Mouse (Mus musculus): ENCODE measurements around the gene Rasgef1b. TPM values are rescaled to one million over a fixed set of nuclear protein-coding genes. Genes with fewer than 3 reads are reported as not detected.

Rasgef1b gene
- total RNA-seq, 2 experiments from 2014 or later = 43.0 to 47.7 TPM

DNA sequence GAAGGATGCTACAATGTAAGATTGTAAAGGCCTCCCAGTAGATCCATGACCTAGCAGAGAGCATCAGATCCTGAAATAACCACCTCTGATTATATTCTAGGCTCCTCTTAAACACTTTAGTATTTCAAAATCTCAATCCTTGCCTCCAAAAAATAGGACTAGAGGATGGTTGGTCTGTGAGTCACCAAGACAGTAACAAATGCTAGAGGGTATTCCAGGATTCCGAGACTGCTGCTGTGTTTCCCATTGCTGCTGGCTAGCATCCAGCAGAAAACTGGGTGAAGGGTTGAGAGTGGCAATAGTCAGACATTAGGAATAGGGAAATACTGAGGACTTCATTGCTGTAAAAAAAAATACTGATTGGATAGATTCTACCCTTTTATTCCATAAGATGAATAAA is 457.3 kb downstream of the Rasgef1b start:
- DNase-seq = no peak
- intact Hi-C loops (cut with DNase I) = no loop called here

- no peak for DNase-seq
- intact Hi-C loops (cut with DNase I) = no loop called here
Observed at GRCm38 (mm10) chr5:99269131-99269530, 459.7 kb downstream of the Rasgef1b start.

- intact Hi-C loops (cut with DNase I) = no loop called here
Observed at GRCm38 (mm10) chr5:99267338-99267737, 461.5 kb downstream of the Rasgef1b start.

GRCm38 (mm10) chr5:99266301-99266700 is 462.6 kb downstream of the Rasgef1b start:
- intact Hi-C loops (cut with DNase I) = no loop called here
- DNase-seq = no peak

More at GRCm38 (mm10) chr5:99267338-99267737, 461.5 kb downstream of the Rasgef1b start:
- DNase-seq = no peak

DNA sequence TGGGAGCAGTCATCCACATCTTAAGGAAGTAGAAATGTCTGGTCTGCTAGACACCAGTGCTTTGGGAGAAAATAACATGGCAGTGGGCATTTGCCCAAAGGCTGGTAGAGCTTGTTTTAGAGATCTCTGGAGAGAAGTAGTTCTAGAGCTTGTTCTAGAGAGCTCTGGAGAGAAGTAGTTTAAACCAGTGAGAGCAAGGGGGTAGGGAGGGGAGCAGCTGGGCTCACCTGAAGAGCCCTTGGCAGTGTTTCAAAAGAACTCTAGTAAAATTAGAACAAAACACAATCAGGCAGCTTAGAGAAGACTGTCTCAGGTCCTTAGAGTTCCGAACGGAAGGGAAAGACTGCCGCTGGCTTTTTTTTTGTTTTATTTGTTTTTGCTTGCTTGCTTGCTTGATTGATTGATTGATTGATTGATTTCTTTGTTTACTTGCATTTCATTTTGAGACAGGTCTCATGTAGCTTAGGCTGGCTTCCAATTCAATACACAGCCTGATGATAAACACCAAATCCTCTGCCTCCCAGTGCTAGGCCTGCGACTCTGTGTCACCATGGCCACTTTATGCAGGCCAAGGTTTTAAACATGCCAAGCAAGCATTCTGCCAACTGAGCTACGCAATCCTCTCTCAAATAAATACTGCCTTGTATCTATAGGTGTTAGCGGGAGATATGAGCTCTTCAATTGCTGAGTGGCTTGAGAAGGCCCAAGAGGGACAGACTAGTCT is 466.5 kb downstream of the Rasgef1b start:
- DNase-seq = no peak
- intact Hi-C loops (cut with DNase I) = no loop called here

DNA sequence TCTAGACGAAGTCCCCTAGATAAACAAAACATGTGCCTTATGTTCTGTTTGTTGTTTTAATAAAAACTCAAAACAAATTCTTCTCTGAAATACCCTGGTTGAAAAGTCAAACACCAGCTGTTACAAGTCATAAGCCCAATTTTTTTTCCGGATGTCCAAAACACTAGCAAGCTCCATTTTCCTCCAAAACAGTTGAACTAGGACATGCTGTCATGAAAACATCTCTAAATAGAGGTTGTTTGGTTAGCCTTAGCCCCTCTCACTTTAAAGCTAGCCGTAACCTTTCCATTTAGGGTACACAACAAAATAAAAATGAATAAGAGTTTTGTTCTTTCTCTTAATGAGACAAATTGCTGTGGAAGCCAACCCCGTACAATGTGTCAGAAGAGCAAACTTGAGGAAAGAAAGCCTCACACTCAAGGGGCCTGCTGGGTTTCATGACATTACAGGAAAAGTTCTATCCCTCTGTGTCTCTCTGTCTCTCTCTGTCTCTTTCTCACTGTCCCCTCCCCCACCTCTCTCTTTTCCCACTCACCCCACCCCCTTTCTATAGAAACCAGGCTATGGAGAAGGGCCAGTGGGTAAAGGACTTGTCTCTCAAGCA is 467.6 kb downstream of the Rasgef1b start:
- no peak for DNase-seq
- intact Hi-C loops (cut with DNase I) = no loop called here

DNA sequence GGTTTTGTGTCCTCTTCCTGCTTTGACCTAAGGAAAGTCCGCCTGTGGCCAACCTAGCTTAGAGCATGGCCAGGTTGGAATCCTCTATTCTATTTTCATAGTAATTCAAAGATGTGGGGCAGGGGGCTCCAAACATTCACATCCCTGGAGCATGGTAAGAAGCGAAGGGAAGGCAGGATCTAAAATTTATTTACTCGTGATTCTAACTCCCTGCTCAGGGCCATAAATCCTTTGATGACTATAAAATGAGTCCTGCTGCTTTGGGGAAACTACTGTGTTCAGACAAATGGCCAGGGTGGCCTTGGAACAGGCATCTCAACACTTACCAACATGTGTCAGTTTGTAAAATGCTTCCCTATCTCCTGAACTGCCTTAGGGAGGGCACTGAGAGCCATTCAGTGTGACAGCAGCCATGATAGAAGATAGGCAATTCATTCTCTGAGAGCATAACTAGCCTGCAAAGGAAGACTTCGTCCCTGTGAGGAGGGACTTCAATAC is 470.8 kb downstream of the Rasgef1b start:
- intact Hi-C loops (cut with DNase I) = loop anchor here (10.0 kb wide), 1 partner anchor 327 kb away; no protein-coding TSS in a partner anchor
- no peak for DNase-seq

DNA sequence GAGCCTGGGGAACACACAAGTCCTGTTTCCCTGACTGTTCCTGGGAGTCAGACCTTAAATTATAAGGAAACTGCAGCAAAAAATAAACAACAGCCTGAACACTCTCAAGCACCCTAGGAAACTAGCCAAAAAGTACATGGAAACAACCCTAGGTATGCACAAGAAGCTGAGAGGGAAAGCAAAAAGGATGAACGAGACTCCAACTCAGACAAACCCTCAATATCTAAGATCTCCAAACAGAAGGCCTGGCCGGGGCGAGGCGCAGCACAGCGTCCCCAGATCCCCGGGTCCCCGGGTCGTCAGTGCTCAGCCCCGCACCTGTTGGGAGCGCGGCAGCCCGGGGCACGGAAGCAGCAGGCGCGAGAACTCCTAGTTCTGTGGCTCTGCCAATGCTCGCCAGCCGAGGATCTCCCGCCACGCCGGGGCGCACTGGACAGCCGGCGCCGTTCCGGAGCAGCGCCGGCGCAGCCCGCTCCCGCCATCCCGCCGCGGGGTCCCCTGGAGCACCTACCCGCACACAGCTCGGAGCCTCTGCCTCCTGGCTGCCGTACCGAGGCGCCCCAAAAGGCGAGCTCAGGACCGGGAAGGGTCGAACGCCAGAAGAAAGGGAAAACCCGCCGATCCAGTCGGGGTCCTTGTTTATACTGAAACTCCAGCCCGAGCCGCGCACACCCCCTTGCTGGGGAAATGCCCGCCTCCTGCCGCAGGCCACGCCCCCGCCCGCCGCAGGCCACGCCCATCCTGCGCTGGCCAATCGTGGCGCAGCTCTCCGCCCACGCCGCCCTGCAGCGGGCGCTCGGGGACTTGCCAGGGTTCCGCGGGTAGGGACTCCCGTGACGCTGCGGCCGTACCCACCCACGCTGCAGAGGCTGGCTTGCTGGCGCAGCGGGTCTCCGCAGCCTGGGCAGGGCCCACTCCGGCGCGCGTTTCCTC is 476.4 kb downstream of the Rasgef1b start:
- intact Hi-C loops (cut with DNase I) = loop anchor here (10.0 kb wide), 1 partner anchor 332 kb away; no protein-coding TSS in a partner anchor
- DNase-seq = peak; percentile 94

- DNase-seq = no peak
- intact Hi-C loops (cut with DNase I) = loop anchor here (10.0 kb wide), 1 partner anchor 333 kb away; no protein-coding TSS in a partner anchor
Observed at GRCm38 (mm10) chr5:99251379-99252202, 477.3 kb downstream of the Rasgef1b start.

DNA sequence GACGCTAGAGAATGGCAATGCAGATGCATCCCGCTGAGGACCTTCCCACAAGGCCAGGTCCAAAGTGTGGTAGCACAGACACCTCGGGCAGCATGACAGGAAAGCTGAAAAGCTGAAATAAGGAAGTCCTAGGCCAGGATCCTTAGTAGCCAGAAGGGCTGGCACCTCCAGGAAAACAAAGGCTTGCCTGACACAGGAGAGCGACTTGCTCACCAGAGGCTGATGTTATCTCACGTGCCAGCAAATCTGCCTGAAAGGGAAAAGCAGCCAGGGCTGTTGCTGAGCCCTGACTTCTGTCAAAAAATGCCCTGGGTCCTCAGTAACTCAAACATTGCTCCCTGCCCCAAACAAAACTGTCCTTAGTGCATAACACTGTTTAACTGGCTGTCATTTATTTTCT is 478.0 kb downstream of the Rasgef1b start:
- intact Hi-C loops (cut with DNase I) = loop anchor here (10.0 kb wide), 1 partner anchor 334 kb away; no protein-coding TSS in a partner anchor

DNA sequence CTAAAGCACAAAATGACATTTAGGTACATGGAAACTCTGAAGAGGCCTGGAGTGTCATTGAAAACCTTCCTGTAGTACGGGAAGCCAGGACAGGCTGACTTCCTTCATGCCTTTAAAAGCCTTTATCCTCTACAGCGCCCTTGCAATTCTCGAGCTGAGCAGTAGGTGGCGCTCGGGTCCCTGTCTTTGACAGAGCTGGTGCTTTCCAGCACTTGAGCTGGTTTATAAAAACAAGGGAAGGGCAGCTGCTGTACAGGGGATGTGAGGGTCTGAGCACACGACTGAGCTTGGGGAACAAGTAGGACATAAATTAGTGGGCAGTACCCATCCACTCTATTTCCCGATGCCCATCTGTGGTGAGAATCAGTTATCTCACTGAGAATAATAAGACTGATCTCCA is 480.4 kb downstream of the Rasgef1b start:
- intact Hi-C loops (cut with DNase I) = loop anchor here (5.0 kb wide), 2 partner anchors 639 to 654 kb away; no protein-coding TSS in a partner anchor
- DNase-seq = peak; percentile 97

More for the DNA sequence above, 478.0 kb downstream of the Rasgef1b start:
- no peak for DNase-seq

DNA sequence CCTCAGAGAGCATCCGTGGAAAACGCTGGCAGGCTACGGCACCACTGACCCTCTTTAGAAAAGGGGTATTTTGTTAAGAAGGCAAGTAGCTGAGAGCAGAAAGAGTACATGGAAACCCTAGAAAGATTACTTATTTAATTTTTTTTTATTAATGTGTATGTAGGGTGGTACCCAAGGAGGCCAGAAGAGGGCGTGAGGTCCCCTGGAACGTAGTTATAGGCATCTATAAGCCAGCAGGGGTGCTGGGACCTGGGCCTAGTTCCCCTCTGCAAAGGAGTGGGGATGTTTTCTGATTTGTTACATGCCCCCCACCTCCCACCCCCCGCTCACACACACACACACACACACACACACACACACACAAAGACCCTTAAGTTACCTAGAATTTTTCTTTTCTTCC is 480.9 kb downstream of the Rasgef1b start:
- intact Hi-C loops (cut with DNase I) = loop anchor here (5.0 kb wide), 2 partner anchors 639 to 654 kb away; no protein-coding TSS in a partner anchor
- no peak for DNase-seq

DNA sequence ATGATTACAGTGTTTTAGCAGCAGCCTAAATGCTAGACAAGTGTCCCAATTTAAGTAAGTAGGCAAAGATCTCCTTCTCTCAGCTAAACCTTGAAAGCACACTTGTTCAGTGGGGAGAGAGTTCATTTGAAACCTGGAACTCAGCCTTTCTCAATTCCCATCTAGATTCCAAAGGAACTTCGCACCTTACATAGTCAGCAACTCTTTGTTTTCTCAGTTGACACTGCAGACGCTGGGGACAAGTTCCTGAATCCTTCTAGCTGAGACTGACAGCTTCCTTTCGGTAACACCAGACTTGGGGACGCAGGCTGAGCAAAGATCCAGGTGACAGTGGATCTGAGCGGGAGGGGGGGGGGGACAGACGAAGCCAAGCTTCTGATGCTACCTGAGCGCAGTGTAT is 481.4 kb downstream of the Rasgef1b start:
- DNase-seq = no peak
- intact Hi-C loops (cut with DNase I) = loop anchor here (5.0 kb wide), 2 partner anchors 640 to 655 kb away; no protein-coding TSS in a partner anchor

DNA sequence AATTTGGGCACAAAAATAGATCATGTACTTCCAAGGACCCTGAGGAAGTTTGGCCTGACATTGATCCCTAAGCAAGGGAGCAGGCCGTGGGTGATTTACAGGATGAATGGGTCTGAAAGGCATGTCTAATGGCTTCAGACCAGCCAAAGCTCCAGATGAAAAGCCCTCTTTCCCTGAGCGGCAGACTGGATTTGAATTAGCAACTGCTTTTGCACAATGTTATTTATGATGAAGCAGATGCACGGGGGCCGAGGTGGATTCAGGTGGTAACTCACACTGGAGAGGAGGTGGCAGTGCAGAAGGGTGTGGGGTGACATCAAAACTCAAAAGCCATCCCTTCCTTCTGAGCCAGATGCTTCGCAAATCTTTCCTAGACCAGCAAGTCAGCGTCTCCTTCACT is 481.9 kb downstream of the Rasgef1b start:
- intact Hi-C loops (cut with DNase I) = loop anchor here (5.0 kb wide), 2 partner anchors 640 to 655 kb away; no protein-coding TSS in a partner anchor
- no peak for DNase-seq

GRCm38 (mm10) chr5:99241988-99242740 is 486.7 kb downstream of the Rasgef1b start:
- intact Hi-C loops (cut with DNase I) = no loop called here
- no peak for DNase-seq

GRCm38 (mm10) chr5:99240501-99240900 is 488.4 kb downstream of the Rasgef1b start:
- intact Hi-C loops (cut with DNase I) = no loop called here

DNA sequence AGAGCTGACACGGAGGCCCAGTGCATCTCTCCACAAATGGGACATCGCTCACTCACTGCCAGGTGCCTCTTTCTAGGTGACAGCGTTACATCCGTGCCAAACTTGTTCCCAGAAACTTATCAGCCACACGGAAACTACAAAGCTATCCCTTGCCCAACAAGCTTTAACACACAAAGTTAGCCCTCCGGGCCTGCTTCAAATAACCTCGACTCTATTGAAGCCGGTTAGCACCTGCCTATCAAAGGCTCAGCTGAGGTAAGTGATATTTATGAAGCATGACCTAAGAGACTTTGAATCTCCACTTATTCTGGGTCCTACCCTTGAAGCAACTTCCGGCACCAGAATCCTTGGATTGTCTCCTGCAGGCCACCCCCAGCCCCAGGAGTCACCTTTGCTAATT is 489.2 kb downstream of the Rasgef1b start:
- intact Hi-C loops (cut with DNase I) = no loop called here
- DNase-seq = no peak

More at GRCm38 (mm10) chr5:99240501-99240900, 488.4 kb downstream of the Rasgef1b start:
- DNase-seq = no peak

GRCm38 (mm10) chr5:99238150-99238549 is 490.7 kb downstream of the Rasgef1b start:
- intact Hi-C loops (cut with DNase I) = no loop called here
- DNase-seq = no peak
